Mouse (Mus musculus) T-helper 1 cell (primary cell): ENCODE data around the gene Spdef.

Experiments
- in situ Hi-C: fragments of 300-600 bp; cut with MboI, MseI; formaldehyde crosslinking; loops from one replicate; pipeline ENCODE4 v1.15.1; 2025; ENCODE audit warnings: high pct_unique_total_duplicates

Spdef gene

GRCm38 (mm10) chr17:27728770-27729169 is at the start of gene Spdef:
Gene Spdef (minus strand): TSS chr17:27728955.
- in situ Hi-C loops, result no loop called here

GRCm38 (mm10) chr17:27777823-27778222 is 49.1 kb upstream of the Spdef start:
- in situ Hi-C loops, result no loop called here

- in situ Hi-C loops, result no loop called here
Observed at GRCm38 (mm10) chr17:27774198-27774597, 45.4 kb upstream of the Spdef start.

- in situ Hi-C loops, result no loop called here
Observed at GRCm38 (mm10) chr17:27771616-27772015, 42.9 kb upstream of the Spdef start.

- in situ Hi-C loops, result no loop called here
Observed at GRCm38 (mm10) chr17:27768817-27769542, 40.2 kb upstream of the Spdef start.

- in situ Hi-C loops, result no loop called here
Observed at GRCm38 (mm10) chr17:27767543-27767942, 38.8 kb upstream of the Spdef start.

- in situ Hi-C loops, result no loop called here
Observed at GRCm38 (mm10) chr17:27767120-27767519, 38.4 kb upstream of the Spdef start.

- in situ Hi-C loops, result no loop called here
Observed at GRCm38 (mm10) chr17:27765066-27765465, 36.3 kb upstream of the Spdef start.

GRCm38 (mm10) chr17:27764453-27764852 is 35.7 kb upstream of the Spdef start:
- in situ Hi-C loops, result no loop called here

- in situ Hi-C loops, result no loop called here
Observed at GRCm38 (mm10) chr17:27762884-27763283, 34.1 kb upstream of the Spdef start.

- in situ Hi-C loops, result no loop called here
Observed at GRCm38 (mm10) chr17:27761639-27762336, 33.0 kb upstream of the Spdef start.

GRCm38 (mm10) chr17:27760169-27760568 is 31.4 kb upstream of the Spdef start:
- in situ Hi-C loops, result no loop called here

- in situ Hi-C loops, result no loop called here
Observed at GRCm38 (mm10) chr17:27751314-27752202, 22.8 kb upstream of the Spdef start.

GRCm38 (mm10) chr17:27750451-27750942 is 21.7 kb upstream of the Spdef start:
- in situ Hi-C loops, result no loop called here

GRCm38 (mm10) chr17:27748123-27748522 is 19.4 kb upstream of the Spdef start:
- in situ Hi-C loops, result no loop called here

GRCm38 (mm10) chr17:27746446-27746845 is 17.7 kb upstream of the Spdef start:
- in situ Hi-C loops, result no loop called here

- in situ Hi-C loops, result no loop called here
Observed at GRCm38 (mm10) chr17:27740961-27741360, 12.2 kb upstream of the Spdef start.

- in situ Hi-C loops, result no loop called here
Observed at GRCm38 (mm10) chr17:27734344-27735073, 5.8 kb upstream of the Spdef start.

GRCm38 (mm10) chr17:27732694-27733093 is 3.9 kb upstream of the Spdef start:
- in situ Hi-C loops, result no loop called here

GRCm38 (mm10) chr17:27732152-27732551 is 3.4 kb upstream of the Spdef start:
- in situ Hi-C loops, result no loop called here

GRCm38 (mm10) chr17:27726527-27726926 is 2.2 kb downstream of the Spdef start:
- in situ Hi-C loops, result no loop called here
